Mouse (Mus musculus): ENCODE data around the gene Mdm2. TPM values are rescaled to one million over a fixed set of nuclear protein-coding genes. Genes with fewer than 3 reads are reported as not detected.

Gene Mdm2
- polyA plus RNA-seq, 1 experiment from 2014 or later: 22.0 TPM

DNA sequence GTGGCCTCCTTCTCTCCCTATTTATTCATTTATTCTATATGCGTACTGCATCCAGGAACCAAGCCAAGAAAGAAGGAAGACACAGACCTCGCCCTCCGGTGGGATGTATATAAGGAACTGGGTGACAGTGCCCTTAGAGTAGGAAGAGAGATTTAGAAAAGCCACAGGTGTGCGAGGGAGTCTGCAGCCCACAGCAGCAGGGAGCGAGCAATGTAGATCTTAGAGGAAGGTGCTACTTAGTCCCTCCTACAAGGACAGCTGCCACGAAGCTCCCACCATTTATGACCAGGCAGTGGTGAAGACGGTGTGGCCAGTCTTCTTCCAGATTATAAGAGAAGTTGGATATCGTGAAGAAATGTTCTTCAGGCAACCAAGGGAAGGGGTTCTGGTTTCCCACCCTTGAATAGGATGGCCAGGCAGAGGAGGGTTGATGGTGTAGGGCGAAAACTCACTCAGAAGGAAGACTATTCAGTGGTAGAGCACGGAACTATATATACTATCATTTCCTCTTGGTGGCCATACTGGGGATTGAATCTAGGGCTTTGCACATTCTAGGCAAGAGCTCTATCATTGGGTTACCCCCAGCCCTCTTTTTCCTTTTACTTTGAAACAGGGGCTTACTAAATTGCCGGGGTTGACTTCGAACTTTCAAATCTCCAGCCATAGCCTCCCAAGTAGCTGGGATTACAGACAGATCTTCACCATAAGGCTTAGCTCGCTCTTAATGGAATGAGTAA is 38.5 kb downstream of the Mdm2 start:
- H3K27me3 ChIP-seq (ENCODE audit: insufficient read depth, low read length): no peaks in the 10 kb centered on the region
- 86% methylated on average over 13 of the region's 13 CpGs for WGBS
- no peak overlapping the region for H3K27ac ChIP-seq

DNA sequence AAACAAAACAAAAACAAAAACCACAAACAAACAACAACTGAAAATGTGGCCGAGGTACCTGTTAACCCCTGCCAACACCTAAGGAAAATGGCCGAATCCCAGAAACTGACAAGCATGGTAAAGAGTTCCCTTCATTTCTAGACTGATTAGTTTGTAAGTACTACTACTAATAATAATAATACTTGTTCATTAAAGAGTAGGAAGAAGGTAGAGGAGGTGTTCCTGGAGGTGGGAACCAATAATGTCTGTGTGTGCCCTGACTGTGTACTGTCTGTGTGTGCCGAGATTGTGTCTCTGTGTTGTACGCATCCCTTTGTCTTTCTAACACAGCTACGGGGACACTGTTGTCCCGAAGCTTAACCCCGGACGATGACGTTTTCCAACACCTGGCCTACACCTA is 39.3 kb downstream of the Mdm2 start:
- 91% methylated on average over 9 of the region's 9 CpGs for WGBS
- no peak for ATAC-seq (replicated peaks; ENCODE audit: low FRiP score, low read depth)

More for the DNA sequence above, 38.5 kb downstream of the Mdm2 start:
- ATAC-seq (replicated peaks; ENCODE audit: low FRiP score, low read depth): no peak
- no peak for DNase-seq (ENCODE audit: low spot score)
- no peaks in the 10 kb centered on the region for H3K36me3 ChIP-seq (ENCODE audit: insufficient read depth, low read length)
- H3K4me3 ChIP-seq (replicated peaks; ENCODE audit: low read depth, low read length): no peak overlapping the region
- no peak overlapping the region for H3K4me2 ChIP-seq (ENCODE audit: low read length)
- H3K4me1 ChIP-seq (replicated peaks; ENCODE audit: insufficient read depth, low read length): no peaks in the 10 kb centered on the region
- no peak overlapping the region for H3K9ac ChIP-seq (ENCODE audit: low read depth, low read length)
- no peaks in the 10 kb centered on the region for H3K9me3 ChIP-seq (replicated peaks; ENCODE audit: low read length)
- no peak for TF ChIP-seq CTCF (IDR thresholded peaks at IDR 0.05; ENCODE audit: low read depth)

DNA sequence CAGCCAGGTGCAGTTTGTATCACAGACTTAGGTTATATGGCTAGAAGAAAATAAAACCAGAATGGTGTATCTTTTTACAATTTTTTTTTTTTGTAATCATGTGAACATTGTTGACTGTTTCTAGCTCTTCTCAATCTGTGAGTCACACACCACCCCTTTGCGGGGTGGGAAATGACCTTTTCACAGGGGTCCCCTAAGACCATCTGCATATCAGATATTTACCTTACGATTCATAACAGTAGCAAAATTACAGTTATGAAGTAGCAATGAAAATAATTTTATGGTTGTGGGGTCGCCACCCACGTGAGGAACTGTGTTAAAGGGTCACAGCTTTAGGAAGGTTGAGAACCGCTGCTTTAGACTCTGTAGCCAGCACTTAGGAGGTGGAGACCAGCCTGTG is 39.8 kb downstream of the Mdm2 start:
- no peaks in the 10 kb centered on the region for H3K4me1 ChIP-seq (replicated peaks; ENCODE audit: insufficient read depth, low read length)
- no peak overlapping the region for H3K27ac ChIP-seq
- ATAC-seq (replicated peaks; ENCODE audit: low FRiP score, low read depth): no peak
- no peak overlapping the region for H3K4me3 ChIP-seq (replicated peaks; ENCODE audit: low read depth, low read length)
- no peaks in the 10 kb centered on the region for H3K9me3 ChIP-seq (replicated peaks; ENCODE audit: low read length)
- no peak for TF ChIP-seq CTCF (IDR thresholded peaks at IDR 0.05; ENCODE audit: low read depth)
- WGBS: 83% methylated on average over 5 of the region's 5 CpGs
- H3K36me3 ChIP-seq (ENCODE audit: insufficient read depth, low read length): no peaks in the 10 kb centered on the region
- H3K9ac ChIP-seq (ENCODE audit: low read depth, low read length): no peak overlapping the region
- no peak for DNase-seq (ENCODE audit: low spot score)
- no peaks in the 10 kb centered on the region for H3K27me3 ChIP-seq (ENCODE audit: insufficient read depth, low read length)
- H3K4me2 ChIP-seq (ENCODE audit: low read length): no peak overlapping the region

More for the DNA sequence above, 39.3 kb downstream of the Mdm2 start:
- H3K27ac ChIP-seq: no peak overlapping the region
- no peaks in the 10 kb centered on the region for H3K9me3 ChIP-seq (replicated peaks; ENCODE audit: low read length)
- no peaks in the 10 kb centered on the region for H3K27me3 ChIP-seq (ENCODE audit: insufficient read depth, low read length)
- H3K36me3 ChIP-seq (ENCODE audit: insufficient read depth, low read length): no peaks in the 10 kb centered on the region
- H3K4me2 ChIP-seq (ENCODE audit: low read length): no peak overlapping the region
- H3K4me3 ChIP-seq (replicated peaks; ENCODE audit: low read depth, low read length): no peak overlapping the region
- H3K9ac ChIP-seq (ENCODE audit: low read depth, low read length): no peak overlapping the region
- no peaks in the 10 kb centered on the region for H3K4me1 ChIP-seq (replicated peaks; ENCODE audit: insufficient read depth, low read length)
- TF ChIP-seq CTCF (IDR thresholded peaks at IDR 0.05; ENCODE audit: low read depth): no peak
- DNase-seq (ENCODE audit: low spot score): no peak

DNA sequence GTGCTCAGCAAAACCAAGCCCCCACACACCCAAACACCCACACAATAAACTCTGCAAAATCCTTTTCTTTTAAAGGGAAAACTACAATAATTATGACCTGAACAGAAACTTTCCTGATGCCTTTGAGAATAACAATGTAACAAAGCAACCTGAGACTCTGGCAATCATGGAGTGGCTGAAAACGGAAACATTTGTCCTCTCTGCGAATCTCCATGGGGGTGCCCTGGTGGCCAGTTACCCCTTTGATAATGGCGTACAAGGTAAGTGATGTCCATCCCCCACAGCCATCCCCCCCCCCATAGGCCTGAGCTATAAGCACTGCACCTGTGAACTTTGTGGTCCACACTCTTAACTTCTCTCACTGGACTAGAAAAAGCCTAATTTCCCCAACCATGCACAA is 40.5 kb downstream of the Mdm2 start:
- 56% methylated on average over 3 of the region's 3 CpGs for WGBS
- TF ChIP-seq CTCF (IDR thresholded peaks at IDR 0.05; ENCODE audit: low read depth): no peak
- Histone ChIP-seq H3K27me3 (ENCODE audit: insufficient read depth, low read length) (no peaks in the 10 kb centered on the region), H3K4me2 (ENCODE audit: low read length) (no peak overlapping the region), H3K9me3 (replicated peaks; ENCODE audit: low read length) (no peaks in the 10 kb centered on the region), H3K4me1 (replicated peaks; ENCODE audit: insufficient read depth, low read length) (no peaks in the 10 kb centered on the region), H3K36me3 (ENCODE audit: insufficient read depth, low read length) (no peaks in the 10 kb centered on the region), H3K27ac (no peak overlapping the region), H3K4me3 (replicated peaks; ENCODE audit: low read depth, low read length) (no peak overlapping the region), H3K9ac (ENCODE audit: low read depth, low read length) (no peak overlapping the region)
- DNase-seq (ENCODE audit: low spot score) (no peak), ATAC-seq (replicated peaks; ENCODE audit: low FRiP score, low read depth) (no peak)

DNA sequence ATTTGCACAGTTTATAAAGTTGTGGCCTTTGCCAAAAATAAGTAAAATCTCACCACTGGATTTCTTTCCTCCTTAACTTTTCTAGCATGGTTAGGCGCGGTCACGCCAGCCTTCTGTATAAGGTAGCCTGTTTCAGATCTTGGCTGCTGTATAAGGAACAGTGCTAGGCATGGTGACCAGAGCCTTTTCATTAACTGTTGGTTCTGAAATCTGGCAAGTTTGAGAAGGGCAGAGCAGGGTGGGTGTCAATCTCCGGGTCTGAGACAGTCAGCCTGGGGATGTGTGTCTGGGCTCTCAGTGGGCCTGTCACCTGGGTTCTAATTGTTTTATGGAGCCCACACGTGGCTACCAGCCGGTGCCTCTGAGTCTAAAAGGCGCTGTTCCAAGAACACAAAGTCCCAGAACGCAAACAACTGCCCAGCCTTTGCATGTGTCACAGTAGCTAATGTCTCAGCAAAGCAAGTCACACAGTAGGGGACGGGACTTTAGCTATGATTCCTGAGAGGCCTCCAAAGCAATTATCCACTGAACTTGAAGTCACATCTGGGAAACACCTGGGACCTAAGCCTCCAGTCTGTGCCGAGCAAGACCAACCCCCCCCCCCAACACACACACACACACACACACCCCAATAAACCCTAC is 41.0 kb downstream of the Mdm2 start:
- 46% methylated on average over 10 of the region's 10 CpGs for WGBS
- no peaks in the 10 kb centered on the region for H3K4me1 ChIP-seq (replicated peaks; ENCODE audit: insufficient read depth, low read length)
- H3K27me3 ChIP-seq (ENCODE audit: insufficient read depth, low read length): no peaks in the 10 kb centered on the region
- H3K27ac ChIP-seq: peak overlapping the region; percentile 50
- H3K4me2 ChIP-seq (ENCODE audit: low read length): no peak overlapping the region
- H3K4me3 ChIP-seq (replicated peaks; ENCODE audit: low read depth, low read length): no peak overlapping the region
- H3K9ac ChIP-seq (ENCODE audit: low read depth, low read length): no peak overlapping the region
- no peak for DNase-seq (ENCODE audit: low spot score)
- TF ChIP-seq CTCF (IDR thresholded peaks at IDR 0.05; ENCODE audit: low read depth): no peak
- no peaks in the 10 kb centered on the region for H3K36me3 ChIP-seq (ENCODE audit: insufficient read depth, low read length)
- H3K9me3 ChIP-seq (replicated peaks; ENCODE audit: low read length): no peaks in the 10 kb centered on the region
- ATAC-seq (replicated peaks; ENCODE audit: low FRiP score, low read depth): no peak

DNA sequence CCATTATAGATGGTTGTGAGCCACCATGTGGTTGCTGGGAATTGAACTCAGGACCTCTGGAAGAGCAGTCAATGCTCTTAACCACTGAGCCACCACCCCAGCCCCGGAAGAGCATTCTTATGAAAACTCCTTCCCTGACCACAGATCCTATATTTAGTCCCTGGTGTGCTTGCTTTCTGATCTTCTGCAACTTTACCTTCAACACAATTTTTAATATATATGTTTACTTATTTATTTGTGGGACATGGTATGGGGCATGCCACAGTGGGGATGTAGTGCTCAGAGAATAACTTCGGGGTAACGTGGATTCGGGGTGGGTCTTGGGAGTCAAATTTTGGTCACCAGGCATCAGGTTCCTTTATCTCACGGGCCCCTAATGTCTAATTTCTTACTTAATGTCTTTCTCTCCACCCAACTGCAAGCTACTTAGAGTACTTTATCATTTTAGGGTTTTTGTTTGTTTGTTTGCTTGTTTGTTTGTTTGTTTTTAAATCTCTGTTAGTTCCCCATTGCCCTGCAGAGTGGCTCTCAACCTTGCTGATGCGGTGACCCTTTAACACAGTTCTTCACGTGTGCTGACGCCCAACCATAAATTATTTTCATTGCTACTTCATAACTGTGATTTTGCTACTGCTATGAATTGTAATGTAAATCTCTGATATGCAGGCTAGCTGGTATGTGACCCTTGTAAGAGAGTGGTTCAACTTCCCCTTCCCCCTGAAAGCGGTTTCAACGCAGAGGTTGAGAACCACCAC is 41.8 kb downstream of the Mdm2 start:
- Histone ChIP-seq H3K27me3 (ENCODE audit: insufficient read depth, low read length) (no peaks in the 10 kb centered on the region), H3K9me3 (replicated peaks; ENCODE audit: low read length) (no peaks in the 10 kb centered on the region), H3K4me3 (replicated peaks; ENCODE audit: low read depth, low read length) (no peak overlapping the region), H3K27ac (peak overlapping the region; percentile 50; the same call in 1 of the 2 replicates), H3K9ac (ENCODE audit: low read depth, low read length) (no peak overlapping the region), H3K4me1 (replicated peaks; ENCODE audit: insufficient read depth, low read length) (peaks cover 6% of the 10 kb centered on the region; the same call in 1 of the 2 replicates), H3K4me2 (ENCODE audit: low read length) (no peak overlapping the region), H3K36me3 (ENCODE audit: insufficient read depth, low read length) (no peaks in the 10 kb centered on the region)
- no peak for ATAC-seq (replicated peaks; ENCODE audit: low FRiP score, low read depth)
- 66% methylated on average over 10 of the region's 10 CpGs for WGBS
- TF ChIP-seq CTCF (IDR thresholded peaks at IDR 0.05; ENCODE audit: low read depth): no peak
- no peak for DNase-seq (ENCODE audit: low spot score)
